Mouse (Mus musculus): Measurements from ENCODE around the gene Kat2b.
"Not testable (repeated sequence)": the region's sequence is repeated elsewhere in the genome, so short reads cannot be mapped to it uniquely, and the experiment has no call there.

Kat2b gene

GRCm38 (mm10) chr17:53603236-53603635 lies 36.6 kb downstream of the Kat2b start:
- not testable (repeated sequence) for DNase-seq

GRCm38 (mm10) chr17:53606082-53606481 lies 39.4 kb downstream of the Kat2b start:
- not testable (repeated sequence) for DNase-seq

- DNase-seq: not testable (repeated sequence)
Observed at GRCm38 (mm10) chr17:53608924-53609323, 42.3 kb downstream of the Kat2b start.

GRCm38 (mm10) chr17:53617295-53617957 lies 50.8 kb downstream of the Kat2b start:
- no peak for DNase-seq

- DNase-seq: no peak
Observed at GRCm38 (mm10) chr17:53618369-53618768, 51.7 kb downstream of the Kat2b start.

- DNase-seq: no peak
Observed at GRCm38 (mm10) chr17:53619391-53619790, 52.7 kb downstream of the Kat2b start.

GRCm38 (mm10) chr17:53620611-53621010 lies 54.0 kb downstream of the Kat2b start:
- no peak for DNase-seq

GRCm38 (mm10) chr17:53622125-53622524 lies 55.5 kb downstream of the Kat2b start:
- no peak for DNase-seq

- no peak for DNase-seq
Observed at GRCm38 (mm10) chr17:53623762-53624161, 57.1 kb downstream of the Kat2b start.

GRCm38 (mm10) chr17:53626160-53626559 lies 59.5 kb downstream of the Kat2b start:
- no peak for DNase-seq

- no peak for DNase-seq
Observed at GRCm38 (mm10) chr17:53627497-53627896, 60.8 kb downstream of the Kat2b start.

- DNase-seq: no peak
Observed at GRCm38 (mm10) chr17:53628131-53628530, 61.5 kb downstream of the Kat2b start.

- DNase-seq: no peak
Observed at GRCm38 (mm10) chr17:53631344-53631743, 64.7 kb downstream of the Kat2b start.

GRCm38 (mm10) chr17:53643360-53643759 lies 76.7 kb downstream of the Kat2b start:
- no peak for DNase-seq

GRCm38 (mm10) chr17:53650251-53650661 lies 83.6 kb downstream of the Kat2b start:
- DNase-seq: no peak

GRCm38 (mm10) chr17:53654596-53654995 lies 87.9 kb downstream of the Kat2b start:
- DNase-seq: no peak

GRCm38 (mm10) chr17:53655081-53655480 lies 88.4 kb downstream of the Kat2b start:
- no peak for DNase-seq

- DNase-seq: no peak
Observed at GRCm38 (mm10) chr17:53655959-53656358, 89.3 kb downstream of the Kat2b start.

GRCm38 (mm10) chr17:53656369-53656860 lies 89.8 kb downstream of the Kat2b start:
- no peak for DNase-seq

GRCm38 (mm10) chr17:53657391-53657790 lies 90.7 kb downstream of the Kat2b start:
- not testable (repeated sequence) for DNase-seq

GRCm38 (mm10) chr17:53658668-53659067 lies 92.0 kb downstream of the Kat2b start:
- DNase-seq: no peak

- no peak for DNase-seq
Observed at GRCm38 (mm10) chr17:53659230-53659629, 92.6 kb downstream of the Kat2b start.

- peak; percentile 15 for DNase-seq
Observed at GRCm38 (mm10) chr17:53659738-53660137, 93.1 kb downstream of the Kat2b start.

- DNase-seq: no peak
Observed at GRCm38 (mm10) chr17:53661056-53661840, 94.6 kb downstream of the Kat2b start.

All from cerebellum, adult 11 months (tissue).